23 mouse cellular contexts compared by ENCODE assay signal in genomic region chr6:80582225-80582624, GRCm38 (mm10).
"Had no signal": no experiment of that assay in that cellular context is flagged by ENCODE, and none has a peak within 500 bp of the region (broad histone marks: within the 10 kb centered on the region; RNA-seq: fewer than 3 reads in every experiment).

No protein-coding gene starts in this region.

- H3K27me3 ChIP-seq: liver, embryonic 15.5 days; lung, embryonic 15.5 days; megakaryocyte, embryonic 14.5 days; midbrain, embryonic 13.5 days; midbrain, embryonic 15.5 days; neural tube, embryonic 13.5 days; neural tube, embryonic 15.5 days had no signal

- H3K9me3 ChIP-seq: liver, embryonic 15.5 days; lung, embryonic 15.5 days; megakaryocyte, embryonic 14.5 days; midbrain, embryonic 13.5 days; midbrain, embryonic 15.5 days; neural tube, embryonic 13.5 days; neural tube, embryonic 15.5 days had no signal

- H3K4me3 ChIP-seq: liver, embryonic 15.5 days; lung, embryonic 15.5 days; megakaryocyte, embryonic 14.5 days; midbrain, embryonic 13.5 days; midbrain, embryonic 15.5 days; myocyte; neural tube, embryonic 13.5 days; neural tube, embryonic 15.5 days had no signal

- H3K9ac ChIP-seq: liver, embryonic 15.5 days; liver, postnatal 0 days; lung, embryonic 15.5 days; midbrain, embryonic 13.5 days; midbrain, embryonic 15.5 days; neural tube, embryonic 13.5 days; neural tube, embryonic 15.5 days had no signal

- DNase-seq: liver, postnatal 0 days; lung, adult 2 months; lung, postnatal 14 days; lung, postnatal 36 days; retina, postnatal 1 day; right cerebral cortex, adult 18-20 months; right cerebral cortex, postnatal 25 days; right cerebral cortex, postnatal 4 days; spleen, adult 18-20 months; thymus, adult 18-20 months; thymus, postnatal 14 days; thymus, postnatal 4 days had no signal

- H3K36me3 ChIP-seq: liver, embryonic 15.5 days; lung, embryonic 15.5 days; midbrain, embryonic 13.5 days; midbrain, embryonic 15.5 days; neural tube, embryonic 13.5 days; neural tube, embryonic 15.5 days had no signal

- H3K4me2 ChIP-seq: liver, embryonic 15.5 days; lung, embryonic 15.5 days; midbrain, embryonic 11.5 days; midbrain, embryonic 13.5 days; midbrain, embryonic 15.5 days; neural tube, embryonic 13.5 days; neural tube, embryonic 15.5 days had no signal

- H3K27ac ChIP-seq: liver, embryonic 15.5 days; lung, embryonic 15.5 days; macrophage; midbrain, embryonic 13.5 days; midbrain, embryonic 15.5 days; neural tube, embryonic 13.5 days; neural tube, embryonic 15.5 days had no signal

- H3K4me1 ChIP-seq: liver, embryonic 15.5 days; lung, embryonic 15.5 days; megakaryocyte, embryonic 14.5 days; midbrain, embryonic 13.5 days; midbrain, embryonic 15.5 days; neural tube, embryonic 13.5 days; neural tube, embryonic 15.5 days had no signal

- ATAC-seq: liver, postnatal 0 days; lung, postnatal 0 days; midbrain, embryonic 13.5 days; midbrain, embryonic 15.5 days had no signal
